Mouse (Mus musculus): ENCODE measurements around the gene Gucy1b2.

DNA sequence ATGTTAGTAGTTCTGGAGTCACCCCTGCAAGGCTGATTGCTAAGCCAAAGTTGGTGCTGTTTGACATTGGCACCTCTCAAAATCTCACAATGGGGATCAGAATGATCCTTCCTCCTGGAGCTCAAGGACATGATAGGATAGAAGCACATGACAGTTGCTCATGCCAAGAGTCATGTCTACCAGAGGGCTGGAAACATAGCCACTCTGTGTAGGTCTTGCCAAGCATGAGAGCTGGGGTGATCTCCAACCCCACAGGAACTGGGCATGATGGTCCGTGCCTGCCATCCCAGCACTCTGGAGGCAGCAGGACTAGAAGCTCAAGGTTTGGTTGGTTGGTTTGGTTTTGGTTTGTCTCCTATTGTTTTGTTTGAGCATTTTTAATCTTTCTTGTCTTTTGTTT is 5.4 kb downstream of the Gucy1b2 start:
- TF ChIP-seq CTCF (IDR thresholded peaks at IDR 0.05; ENCODE audit: low read depth) (no peak), EP300 (IDR thresholded peaks at IDR 0.05; ENCODE audit: low read depth) (no peak)
